Mouse (Mus musculus) right cerebral cortex, postnatal 10 days (tissue): ENCODE data around the gene Lrp6.

Source experiments
- DNase-seq, 2 experiments: peaks; one replicate each; pipeline ENCODE4 v3.0.0; 2021; ENCODE audit warnings: low spot score in 2 of 2

Gene Lrp6

DNA sequence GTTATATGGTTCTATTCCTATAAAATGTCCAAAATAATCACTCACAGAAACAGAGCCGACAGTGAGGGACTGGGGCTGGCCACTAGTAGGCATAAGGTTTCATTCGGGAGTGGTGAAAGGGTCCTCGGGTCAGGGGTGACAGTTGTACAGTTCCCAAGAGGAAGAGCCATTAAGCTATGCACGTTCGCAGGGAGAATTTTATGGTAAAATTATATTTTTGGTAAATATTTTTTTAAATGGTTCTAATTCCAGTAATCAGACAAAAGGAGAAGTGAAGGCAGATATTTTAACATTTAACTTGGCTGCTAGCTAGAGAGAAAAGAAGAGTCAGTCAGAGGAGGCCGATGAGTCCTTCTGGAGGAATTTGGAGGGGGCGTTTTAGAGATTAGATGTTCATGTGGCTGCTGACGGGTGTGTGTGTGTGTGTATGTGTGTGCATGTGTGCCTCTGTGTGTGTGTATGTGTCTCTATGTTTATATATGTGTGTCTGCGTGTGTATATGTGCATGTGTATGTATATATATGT lies 131.8 kb downstream of the Lrp6 start:
- no peak for DNase-seq

- no peak for DNase-seq
These were observed 132.7 kb downstream of the Lrp6 start for GRCm38 (mm10) chr6:134434044-134434443.

- no peak for DNase-seq
These were observed 133.5 kb downstream of the Lrp6 start for GRCm38 (mm10) chr6:134433281-134433680.

DNA sequence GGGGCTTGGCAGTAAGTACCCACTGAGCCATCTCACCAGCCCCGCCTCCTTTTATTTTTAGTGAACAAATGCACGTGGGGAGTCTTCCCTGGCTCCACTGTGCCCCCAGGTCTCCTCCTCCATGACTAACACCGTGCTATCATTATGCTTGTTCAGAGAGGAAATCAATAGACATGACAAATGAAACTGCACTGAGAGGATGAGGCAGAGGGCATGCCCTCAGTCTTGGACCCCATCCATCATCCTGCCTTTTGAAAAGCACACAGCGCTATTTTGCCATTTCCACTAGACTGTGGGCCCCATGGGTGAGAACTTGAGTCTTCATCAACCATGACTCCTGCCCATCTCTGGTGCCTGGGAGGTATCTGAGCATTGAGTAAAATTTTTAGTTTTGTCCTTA lies 135.2 kb downstream of the Lrp6 start:
- no peak for DNase-seq

DNA sequence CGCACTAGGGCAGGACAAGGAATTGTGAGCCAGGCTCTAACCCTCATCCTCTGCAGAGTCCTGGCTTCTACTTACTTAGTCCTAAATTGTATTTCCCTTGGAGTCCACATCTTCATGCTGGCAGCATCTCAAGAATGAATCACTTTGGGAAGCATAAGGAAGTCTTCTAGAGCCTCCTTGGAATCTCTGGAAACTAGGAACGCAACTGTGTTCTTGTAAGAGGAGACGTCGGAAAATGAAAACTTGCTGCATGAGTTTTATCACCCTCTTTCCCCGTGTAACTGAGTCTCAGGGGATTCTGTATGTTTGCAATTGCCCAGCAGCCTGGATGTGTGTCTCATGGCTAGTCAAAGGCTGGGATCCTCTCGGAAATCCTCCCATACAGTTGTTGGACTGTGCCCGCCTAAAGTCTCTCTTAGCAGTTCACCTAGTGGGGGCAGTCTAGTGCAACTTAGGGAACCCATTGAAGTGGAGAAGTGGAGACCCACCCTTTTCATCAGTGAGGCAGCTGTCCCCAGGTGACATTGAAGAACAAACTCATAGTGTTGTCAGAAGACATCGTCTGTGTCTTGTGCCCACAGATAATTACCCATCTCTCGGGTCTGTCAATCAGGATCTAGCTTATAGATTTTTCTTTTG lies 136.5 kb downstream of the Lrp6 start:
- DNase-seq, result no peak

DNA sequence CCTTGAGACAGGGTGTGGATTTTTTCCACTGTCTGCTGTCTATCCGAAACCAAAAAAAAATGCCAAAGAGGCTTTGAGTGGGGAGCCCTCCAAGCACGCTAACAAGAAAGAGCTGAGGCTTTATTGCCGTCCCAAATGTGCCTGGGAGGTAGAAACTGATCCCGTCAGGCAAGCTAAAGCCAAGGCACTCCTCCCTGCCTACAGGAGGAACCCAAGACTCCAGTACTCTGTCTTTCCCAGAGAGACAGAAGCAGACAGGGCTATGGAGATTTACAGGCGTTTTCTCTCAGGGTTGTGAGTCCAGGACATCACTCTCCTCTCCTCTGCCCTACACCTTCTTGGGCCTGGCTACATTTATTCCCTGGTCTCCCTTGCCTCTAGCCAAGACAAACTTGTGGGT lies 138.3 kb downstream of the Lrp6 start:
- DNase-seq, result no peak

DNA sequence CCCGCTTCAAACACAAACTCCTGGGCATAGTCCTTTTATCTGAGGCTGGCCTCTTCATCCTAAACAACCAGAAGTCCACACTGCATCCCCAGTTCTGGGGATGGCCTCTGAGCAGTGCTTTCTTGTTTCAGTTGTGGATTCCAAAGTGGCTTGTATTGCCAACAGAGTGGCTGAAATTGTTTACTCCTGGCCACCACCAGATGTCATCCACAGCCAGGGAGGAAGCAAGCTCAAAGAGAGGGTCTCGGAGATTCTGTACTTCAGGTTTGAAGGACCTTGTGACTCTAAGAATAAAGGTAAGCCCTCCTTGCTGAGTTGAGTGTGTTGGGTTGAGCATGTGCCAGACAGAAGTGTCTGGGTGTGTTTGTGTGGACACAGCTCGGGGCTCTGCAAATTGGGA lies 139.6 kb downstream of the Lrp6 start:
- DNase-seq, result peak in 1 of 2 experiments; percentile 24

DNA sequence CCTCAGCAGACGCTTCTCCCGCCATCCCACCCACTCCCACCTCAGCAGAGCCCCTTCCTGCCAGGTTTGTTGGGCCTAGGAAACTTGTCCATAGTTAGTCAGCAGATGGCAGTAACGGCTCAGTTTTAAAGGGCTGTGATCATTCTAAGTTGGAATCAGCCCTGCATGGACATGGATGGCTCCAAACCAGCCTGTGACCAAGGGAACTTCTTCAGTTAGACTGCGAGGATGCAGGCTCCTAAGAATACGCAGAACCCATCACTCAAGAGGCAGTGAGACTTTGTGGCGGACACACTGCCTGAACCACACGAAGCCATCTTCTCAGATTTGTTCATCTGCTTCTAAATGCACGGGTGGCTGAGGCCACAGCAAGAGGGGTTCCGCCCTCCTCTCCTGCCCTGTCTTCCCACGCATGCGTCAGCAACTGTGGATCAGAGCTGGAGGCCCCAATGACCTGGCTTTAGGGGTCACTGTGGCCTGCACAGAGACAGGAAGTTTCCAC lies 141.5 kb downstream of the Lrp6 start:
- peak; percentile 74 to 78 for DNase-seq

DNA sequence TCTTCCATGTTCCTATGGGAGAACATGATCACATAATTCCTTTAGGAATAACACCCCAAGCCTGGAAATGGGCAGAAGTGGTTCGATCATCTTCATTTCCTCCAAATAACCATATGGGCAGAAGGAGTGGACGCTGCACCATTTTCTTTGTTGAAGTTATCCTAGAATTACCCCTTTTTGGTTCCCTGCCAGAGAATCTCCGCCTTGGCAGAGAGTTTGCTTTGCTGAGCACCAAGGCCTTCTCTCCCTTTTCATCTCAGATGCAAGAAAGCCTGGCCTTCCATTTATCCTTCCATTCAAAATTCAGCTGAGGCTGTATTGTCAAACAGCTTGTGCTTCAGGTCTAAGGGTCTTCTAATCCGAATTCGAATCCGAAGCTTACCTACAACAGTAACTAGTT lies 144.8 kb downstream of the Lrp6 start:
- DNase-seq, result no peak

GRCm38 (mm10) chr6:134420375-134420774 lies 146.4 kb downstream of the Lrp6 start:
- no peak for DNase-seq

- no peak for DNase-seq
These were observed 148.9 kb downstream of the Lrp6 start for GRCm38 (mm10) chr6:134417886-134418285.

DNA sequence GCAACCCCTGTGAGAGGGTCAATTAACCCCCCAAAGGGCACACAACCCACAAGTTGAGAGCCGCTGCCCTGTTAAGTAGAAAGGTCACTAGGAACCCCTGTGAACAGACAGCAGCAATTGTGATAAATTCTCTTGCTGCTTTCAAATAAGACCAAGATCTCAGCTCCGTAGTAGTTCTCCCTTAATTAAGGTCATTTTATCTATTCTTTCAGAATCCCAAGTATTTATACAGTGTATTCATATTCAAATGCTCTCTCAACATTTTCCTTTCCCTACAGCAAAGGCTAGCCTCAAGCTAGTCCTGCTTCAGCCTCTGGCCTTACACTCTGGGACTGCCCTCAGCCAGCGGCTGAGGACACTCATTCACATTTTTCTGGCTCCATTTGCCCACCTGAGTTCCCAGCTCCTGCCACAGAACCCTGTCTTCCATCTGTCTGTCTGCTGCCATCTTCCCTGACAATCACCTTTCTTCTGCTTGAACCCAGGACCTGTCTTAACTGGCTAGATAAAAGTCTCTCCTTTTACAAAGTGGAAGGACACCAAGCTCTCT lies 150.1 kb downstream of the Lrp6 start:
- DNase-seq, result no peak

- DNase-seq, result no peak
These were observed 152.3 kb downstream of the Lrp6 start for GRCm38 (mm10) chr6:134414532-134414883.

DNA sequence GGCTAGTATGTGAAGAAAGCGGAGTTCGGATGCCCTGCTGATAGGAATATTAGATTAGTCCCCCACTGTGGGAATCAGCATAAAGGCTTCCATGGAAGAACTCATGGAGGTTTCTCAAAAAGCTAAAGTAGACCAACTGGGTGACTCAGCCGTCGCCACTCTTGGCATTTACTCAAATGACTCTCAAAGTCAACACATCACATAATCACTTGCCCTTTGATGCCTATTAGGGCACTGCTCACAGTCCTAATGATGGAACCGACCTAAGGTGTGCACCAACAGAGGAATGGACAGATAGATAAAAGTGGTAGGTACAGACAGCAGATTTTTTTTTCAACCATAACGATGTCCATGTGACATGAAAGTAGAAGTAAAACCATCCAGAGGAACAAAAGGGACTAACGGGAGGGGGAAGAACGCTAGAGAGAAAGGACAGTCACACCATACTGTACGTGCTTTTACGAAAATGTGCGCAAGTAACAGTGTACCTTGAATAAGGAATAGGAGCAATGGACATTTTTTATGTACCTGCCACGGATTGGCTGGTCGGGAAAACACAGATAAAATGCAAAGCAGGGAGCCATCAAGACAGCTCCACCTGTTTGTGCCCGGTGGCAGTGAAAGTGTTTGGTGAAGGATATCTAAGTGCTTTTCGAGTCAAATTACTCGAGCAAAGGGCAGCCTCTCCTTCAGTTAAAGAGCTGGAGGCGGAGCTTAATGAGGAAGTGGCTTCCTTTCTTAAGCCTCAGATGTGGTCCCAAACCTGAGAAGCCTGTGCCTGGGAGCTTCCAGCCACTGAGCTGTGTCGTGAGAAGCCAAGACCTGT lies 152.8 kb downstream of the Lrp6 start:
- DNase-seq, result no peak

GRCm38 (mm10) chr6:134407226-134407625 lies 159.5 kb downstream of the Lrp6 start:
- DNase-seq, result no peak

DNA sequence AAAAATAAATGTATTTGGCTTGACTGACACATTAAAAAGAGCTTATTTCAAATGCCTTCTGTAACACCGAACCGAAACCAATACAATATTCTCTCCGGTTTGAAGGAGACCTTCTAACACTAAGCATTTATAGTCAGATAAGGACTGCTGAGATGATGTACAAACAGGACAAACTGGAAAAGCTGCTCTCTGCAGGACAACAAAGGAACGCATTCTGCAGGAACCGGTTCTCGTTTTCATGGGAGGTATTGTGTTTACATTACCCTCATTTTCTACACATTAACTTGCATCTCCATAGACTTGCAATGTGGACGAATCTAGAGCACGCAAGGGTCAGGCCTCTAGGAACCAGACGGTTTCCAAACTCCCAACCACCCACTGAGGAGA lies 163.1 kb downstream of the Lrp6 start:
- no peak for DNase-seq

DNA sequence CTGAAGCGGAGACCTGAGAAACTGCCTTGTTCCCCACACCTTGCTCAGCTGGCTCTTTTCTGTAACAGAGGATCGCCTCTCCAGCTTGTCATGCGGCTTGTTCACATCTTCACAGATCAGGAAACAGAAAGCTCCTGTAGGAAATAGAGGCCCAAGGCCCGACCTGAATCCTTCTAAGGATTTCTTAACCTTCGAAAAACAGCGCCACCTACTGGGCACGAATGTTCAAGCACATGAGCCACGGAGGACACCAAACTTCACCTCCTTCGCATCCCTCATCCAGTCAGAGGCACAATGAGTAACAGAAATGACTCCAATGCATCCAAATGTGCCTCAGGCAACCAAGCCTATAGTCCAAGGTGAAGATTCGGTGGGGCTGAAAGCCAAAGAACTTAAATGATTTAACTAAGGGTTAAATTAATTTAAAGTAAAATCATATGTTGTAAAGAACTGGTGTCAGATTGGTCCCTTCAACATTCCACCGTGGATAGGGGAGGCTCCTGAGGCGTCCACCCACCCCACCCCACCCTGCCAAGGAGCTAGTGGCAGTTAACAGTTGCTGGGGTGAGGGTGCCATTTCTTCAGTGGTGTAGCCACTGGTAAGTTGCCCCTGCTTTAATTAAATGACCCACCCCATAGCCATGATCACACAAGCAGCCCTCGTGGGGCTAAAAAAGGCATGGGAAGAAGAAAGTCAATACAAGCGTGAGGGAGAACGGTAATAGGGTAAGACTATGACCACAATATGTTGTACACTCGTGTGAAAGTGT lies 163.7 kb downstream of the Lrp6 start:
- DNase-seq, result peak in 1 of 2 experiments; percentile 78
